In genomic region chr2:91465934-91466333, GRCm38 (mm10) we compare ENCODE assay signal across 18 mouse cellular contexts. TPM values are rescaled to one million over a fixed set of nuclear protein-coding genes. Genes with fewer than 3 reads are reported as not detected.
DNase-seq lines count a peak whose midpoint lies in the region; ATAC-seq lines count a peak whose summit lies in the region.
"Had no signal": no experiment of that assay in that cellular context is flagged by ENCODE, and none has a peak within 500 bp of the region (broad histone marks: within the 10 kb centered on the region; RNA-seq: fewer than 3 reads in every experiment).

No protein-coding gene starts in this region.

- H3K4me3 ChIP-seq in embryonic facial prominence, embryonic 12.5 days = no peak overlapping the region
- H3K4me3 ChIP-seq in embryonic facial prominence, embryonic 10.5 days = no peak overlapping the region
- no peak overlapping the region for H3K4me3 ChIP-seq in kidney, embryonic 14.5 days (ENCODE audit: low read length)
- no peak overlapping the region for H3K4me3 ChIP-seq in stomach, embryonic 15.5 days (replicated peaks)
- H3K4me3 ChIP-seq: forebrain, embryonic 15.5 days; heart, embryonic 13.5 days; hindbrain, embryonic 15.5 days had no signal

- DNase-seq in embryonic facial prominence, embryonic 10.5 days (ENCODE audit: low spot score) = no peak
- peak; percentile 32 to 33 for DNase-seq in kidney, postnatal 36 days
- no peak for DNase-seq in cerebellum, postnatal 14 days
- no peak for DNase-seq in c-Kit-positive CD71-positive TER-119-positive erythroid progenitor cells, embryonic 14.5 days (ENCODE audit: low spot score)
- DNase-seq: adrenal gland, postnatal 10 days; B cell, adult 2 months; cerebellum, adult 11-12 months; cerebellum, adult 9-10 months; cerebellum, postnatal 36 days; gastrocnemius, postnatal 36 days; heart, adult 11 months; heart, postnatal 36 days had no signal

- H3K4me2 ChIP-seq in embryonic facial prominence, embryonic 12.5 days (replicated peaks) = no peak overlapping the region
- no peak overlapping the region for H3K4me2 ChIP-seq in kidney, embryonic 14.5 days (replicated peaks; ENCODE audit: low read depth, low read length)
- H3K4me2 ChIP-seq in stomach, embryonic 15.5 days = no peak overlapping the region
- H3K4me2 ChIP-seq: forebrain, embryonic 15.5 days; heart, embryonic 13.5 days; hindbrain, embryonic 15.5 days had no signal

- ATAC-seq in embryonic facial prominence, embryonic 12.5 days (ENCODE audit: insufficient number of reproducible peaks, insufficient read depth, low FRiP score, low TSS enrichment) = no peak
- no peak for ATAC-seq in kidney, embryonic 14.5 days (ENCODE audit: low FRiP score, low TSS enrichment)
- ATAC-seq in stomach, embryonic 15.5 days (ENCODE audit: insufficient read depth, low FRiP score, low read depth) = 0 out of 2 replicates have a peak, but pooled peaks have one; percentile 16
- ATAC-seq: forebrain, embryonic 15.5 days had no signal

- no peak overlapping the region for H3K9ac ChIP-seq in embryonic facial prominence, embryonic 12.5 days
- no peak overlapping the region for H3K9ac ChIP-seq in kidney, embryonic 14.5 days (ENCODE audit: low read depth, low read length)
- no peak overlapping the region for H3K9ac ChIP-seq in stomach, embryonic 15.5 days
- H3K9ac ChIP-seq: forebrain, embryonic 15.5 days; heart, embryonic 13.5 days; hindbrain, embryonic 15.5 days had no signal

- no peaks in the 10 kb centered on the region for H3K36me3 ChIP-seq in embryonic facial prominence, embryonic 12.5 days
- peaks cover 29% of the 10 kb centered on the region for H3K36me3 ChIP-seq in embryonic facial prominence, embryonic 10.5 days (replicated peaks)
- peaks cover 1% of the 10 kb centered on the region; the same call in 1 of the 2 replicates for H3K36me3 ChIP-seq in kidney, embryonic 14.5 days (ENCODE audit: control insufficient read depth, insufficient read depth, low read length)
- H3K36me3 ChIP-seq in stomach, embryonic 15.5 days = no peaks in the 10 kb centered on the region
- H3K36me3 ChIP-seq: forebrain, embryonic 15.5 days; hindbrain, embryonic 15.5 days had no signal

- WGBS in embryonic facial prominence, embryonic 12.5 days = 84% methylated on average over 3 of the region's 3 CpGs
- 87% methylated on average over 3 of the region's 3 CpGs for WGBS in embryonic facial prominence, embryonic 10.5 days
- 85% methylated on average over 3 of the region's 3 CpGs for WGBS in kidney, embryonic 14.5 days
- WGBS in stomach, embryonic 15.5 days = 71% methylated on average over 3 of the region's 3 CpGs

- H3K27ac ChIP-seq in embryonic facial prominence, embryonic 12.5 days = peak overlapping the region; percentile 41; the same call in 1 of the 2 replicates
- H3K27ac ChIP-seq in embryonic facial prominence, embryonic 10.5 days (replicated peaks) = no peak overlapping the region
- H3K27ac ChIP-seq in kidney, embryonic 14.5 days (ENCODE audit: low read depth, low read length) = no peak overlapping the region
- H3K27ac ChIP-seq in stomach, embryonic 15.5 days = no peak overlapping the region
- H3K27ac ChIP-seq: forebrain, embryonic 15.5 days; heart, embryonic 13.5 days; hindbrain, embryonic 15.5 days had no signal

- H3K4me1 ChIP-seq in embryonic facial prominence, embryonic 12.5 days = peaks cover 34% of the 10 kb centered on the region
- peaks cover 60% of the 10 kb centered on the region for H3K4me1 ChIP-seq in embryonic facial prominence, embryonic 10.5 days
- H3K4me1 ChIP-seq in kidney, embryonic 14.5 days (ENCODE audit: control insufficient read depth, insufficient read depth, low read length) = peaks cover 29% of the 10 kb centered on the region
- H3K4me1 ChIP-seq in stomach, embryonic 15.5 days = peaks cover 22% of the 10 kb centered on the region

- H3K9me3 ChIP-seq in embryonic facial prominence, embryonic 12.5 days = no peaks in the 10 kb centered on the region
- no peaks in the 10 kb centered on the region for H3K9me3 ChIP-seq in embryonic facial prominence, embryonic 10.5 days
- H3K9me3 ChIP-seq in kidney, embryonic 14.5 days (ENCODE audit: control insufficient read depth, low read length) = no peaks in the 10 kb centered on the region
- no peaks in the 10 kb centered on the region for H3K9me3 ChIP-seq in stomach, embryonic 15.5 days
- H3K9me3 ChIP-seq: forebrain, embryonic 15.5 days; heart, embryonic 13.5 days; hindbrain, embryonic 15.5 days had no signal

- H3K27me3 ChIP-seq in embryonic facial prominence, embryonic 12.5 days = no peaks in the 10 kb centered on the region
- H3K27me3 ChIP-seq in embryonic facial prominence, embryonic 10.5 days (replicated peaks; ENCODE audit: low read depth, poor library complexity, severe bottlenecking) = no peaks in the 10 kb centered on the region
- no peaks in the 10 kb centered on the region for H3K27me3 ChIP-seq in kidney, embryonic 14.5 days (ENCODE audit: control insufficient read depth, insufficient read depth, low read length)
- H3K27me3 ChIP-seq in stomach, embryonic 15.5 days (replicated peaks) = no peaks in the 10 kb centered on the region
- H3K27me3 ChIP-seq: forebrain, embryonic 15.5 days; heart, embryonic 13.5 days; hindbrain, embryonic 15.5 days had no signal

RNA-seq across cellular contexts. Expression of gene Lrp4, which starts 8.6 kb away (rescaled TPM):
- polyA plus RNA-seq in embryonic facial prominence, embryonic 12.5 days (2016; fragmentation: Nextera tagmentation; extraction: Ambion mirVana) = 7.9 and 8.2 TPM in 2 replicates
- 8.3 and 8.4 TPM in 2 replicates for polyA plus RNA-seq in embryonic facial prominence, embryonic 10.5 days (2016; fragmentation: Nextera tagmentation; extraction: Ambion mirVana)
- 6.5 and 8.0 TPM in 2 replicates for polyA plus RNA-seq in kidney, embryonic 14.5 days (2014; fragmentation: Nextera tagmentation; extraction: Ambion mirVana)
- 6.3 and 6.5 TPM in 2 replicates for polyA plus RNA-seq in stomach, embryonic 15.5 days (2015; fragmentation: Nextera tagmentation; extraction: Ambion mirVana)

RNA-seq across cellular contexts. Expression of gene 1110051M20Rik, which starts 21.4 kb away (rescaled TPM):
- polyA plus RNA-seq in embryonic facial prominence, embryonic 12.5 days (2016; fragmentation: Nextera tagmentation; extraction: Ambion mirVana) = 71.3 and 80.1 TPM in 2 replicates
- polyA plus RNA-seq in embryonic facial prominence, embryonic 10.5 days (2016; fragmentation: Nextera tagmentation; extraction: Ambion mirVana) = 75.3 and 76.9 TPM in 2 replicates
- polyA plus RNA-seq in kidney, embryonic 14.5 days (2014; fragmentation: Nextera tagmentation; extraction: Ambion mirVana) = 65.9 and 73.3 TPM in 2 replicates
- 39.0 and 42.4 TPM in 2 replicates for polyA plus RNA-seq in stomach, embryonic 15.5 days (2015; fragmentation: Nextera tagmentation; extraction: Ambion mirVana)

Comparison
In these comparisons a context has a peak if more than half of its experiments do, and no peak if none do; other contexts are left out.
1. DNase-seq: peak in kidney, postnatal 36 days (2 of 2); none in embryonic facial prominence, embryonic 10.5 days (single experiment), cerebellum, postnatal 14 days (0 of 2) and c-Kit-positive CD71-positive TER-119-positive erythroid progenitor cells, embryonic 14.5 days (single experiment).